Mouse (Mus musculus) myocyte (in vitro differentiated cells): ENCODE results near the gene Mtf2. TPM values are rescaled to one million over a fixed set of nuclear protein-coding genes. Genes with fewer than 3 reads are reported as not detected.
A peak's percentile ranks its signal among the peaks of the same experiment; 100 is the strongest.

Source experiments
- H3K27me3 ChIP-seq: one replicate; pipeline ENCODE4 v1.6.1; 2011; ENCODE audit not compliant: control insufficient read depth, insufficient read depth, insufficient read length
- H3K36me3 ChIP-seq: one replicate; pipeline ENCODE4 v1.6.1; 2011; ENCODE audit not compliant: control insufficient read depth, insufficient read depth
- H3K4me2 ChIP-seq: one replicate; pipeline ENCODE4 v1.6.1; 2011; ENCODE audit warnings: low read depth, control low read depth
- H3K4me3 ChIP-seq: one replicate; pipeline ENCODE4 v1.5.1; 2011; ENCODE audit warnings: mild to moderate bottlenecking, control low read depth, moderate library complexity
- H3K79me2 ChIP-seq: one replicate; pipeline ENCODE4 v1.6.1; 2011; ENCODE audit not compliant: control insufficient read depth, insufficient read depth
- H3ac ChIP-seq: one replicate; pipeline ENCODE4 v1.6.1; 2011; ENCODE audit not compliant: control insufficient read depth, insufficient read length
- CEBPB ChIP-seq: IDR thresholded peaks from 2 replicates; pipeline ENCODE4 v1.6.1; 2011; ENCODE audit warnings: mild to moderate bottlenecking, moderate library complexity; ENCODE audit not compliant: poor library complexity, insufficient read depth, severe bottlenecking
- E2F4 ChIP-seq: IDR thresholded peaks from one replicate; pipeline ENCODE4 v1.6.1; 2011; ENCODE audit warnings: mild to moderate bottlenecking, control low read depth, moderate library complexity; ENCODE audit not compliant: insufficient read depth
- MAX ChIP-seq: IDR thresholded peaks from one replicate; pipeline ENCODE4 v1.6.1; 2011; ENCODE audit warnings: low read depth, mild to moderate bottlenecking, control low read depth
- MYOG ChIP-seq, 3 experiments: IDR thresholded peaks; one replicate each; pipeline ENCODE4 v1.6.1; 2011; ENCODE audit warnings: control low read depth in 2 of 3, low read depth in 2 of 3, mild to moderate bottlenecking in 2 of 3; ENCODE audit not compliant: insufficient read length in 2 of 3, control insufficient read depth in 1 of 3, insufficient read depth in 1 of 3
- POLR2A ChIP-seq: IDR thresholded peaks from one replicate; pipeline ENCODE4 v1.6.1; 2011; ENCODE audit warnings: low read depth, mild to moderate bottlenecking, control low read depth, moderate library complexity; ENCODE audit not compliant: insufficient read length
- POLR2AphosphoS2 ChIP-seq: IDR thresholded peaks from one replicate; pipeline ENCODE4 v1.6.1; 2011; ENCODE audit warnings: low read depth, control low read depth; ENCODE audit not compliant: insufficient read length
- REST ChIP-seq: IDR thresholded peaks from one replicate; pipeline ENCODE4 v1.6.1; 2011; ENCODE audit warnings: mild to moderate bottlenecking, control low read depth, moderate library complexity; ENCODE audit not compliant: insufficient read depth, insufficient read length
- SRF ChIP-seq: IDR thresholded peaks from one replicate; pipeline ENCODE4 v1.6.1; 2011; ENCODE audit warnings: low read depth; ENCODE audit not compliant: control insufficient read depth, insufficient read length
- TCF12 ChIP-seq: IDR thresholded peaks from one replicate; pipeline ENCODE4 v1.6.1; 2011; ENCODE audit warnings: mild to moderate bottlenecking, control low read depth; ENCODE audit not compliant: poor library complexity, insufficient read depth, severe bottlenecking
- TCF3 ChIP-seq: IDR thresholded peaks from one replicate; pipeline ENCODE4 v1.6.1; 2011; ENCODE audit warnings: low read depth, control low read depth; ENCODE audit not compliant: insufficient read length
- USF1 ChIP-seq: IDR thresholded peaks from one replicate; pipeline ENCODE4 v1.6.1; 2011; ENCODE audit warnings: low read depth, mild to moderate bottlenecking, control low read depth, moderate library complexity
- polyA plus RNA-seq: library from polyadenylated mRNA; unstranded; fragments of >200 nt; fragmentation: generic; extraction: Trizol; gene quantifications from one replicate; pipeline ENCODE4 v1.2.1, GENCODE M21; 2012; ENCODE audit warnings: missing spikeins

Mtf2 gene
- polyA plus RNA-seq, 1 experiment: 6.9 TPM

- H3K79me2 ChIP-seq: peaks cover 25% of the 10 kb centered on the region
- TF ChIP-seq POLR2A (peak; percentile 21), POLR2AphosphoS2 (no peak)
- H3K36me3 ChIP-seq: peaks cover 2% of the 10 kb centered on the region
- peak overlapping the region; percentile 76 for H3K4me3 ChIP-seq
- no peaks in the 10 kb centered on the region for H3K27me3 ChIP-seq
- peak overlapping the region; percentile 63 for H3K4me2 ChIP-seq
- H3ac ChIP-seq: peak overlapping the region; percentile 35
Measured at GRCm38 (mm10) chr5:108131849-108132440, 66.5 kb downstream of the Mtf2 start.

- no peaks in the 10 kb centered on the region for H3K27me3 ChIP-seq
- H3K36me3 ChIP-seq: no peaks in the 10 kb centered on the region
- peak within 1 kb of the TSS; percentile 79 for H3K4me2 ChIP-seq
- peaks cover 25% of the 10 kb centered on the region for H3K79me2 ChIP-seq
- no peak for TF ChIP-seq TCF12
- peak; percentile 83 for TF ChIP-seq POLR2A
- TF ChIP-seq POLR2AphosphoS2: peak; percentile 81
- peak; percentile 89 for TF ChIP-seq E2F4
- peak within 1 kb of the TSS; percentile 76 for H3K4me3 ChIP-seq
- peak within 1 kb of the TSS; percentile 35 for H3ac ChIP-seq
Measured at GRCm38 (mm10) chr5:108132441-108133243, 67.2 kb downstream of the Mtf2 start, which contains the start of the genes Tmed5 and Ccdc18. TSS of gene Tmed5 (minus strand) at chr5:108132620. TSS of gene Ccdc18 (plus strand) at chr5:108132875.

GRCm38 (mm10) chr5:108152592-108152991, 87.1 kb downstream of the Mtf2 start:
- no peak for TF ChIP-seq TCF12
- TF ChIP-seq CEBPB: no peak
- no peak for TF ChIP-seq POLR2AphosphoS2
- TF ChIP-seq TCF3: no peak
- no peak for TF ChIP-seq SRF
- no peak for TF ChIP-seq POLR2A
- TF ChIP-seq MYOG (IDR thresholded peaks at IDR 0.05; ENCODE audit: control insufficient read depth in 1 of 3, insufficient read depth in 1 of 3, insufficient read length in 2 of 3, low read depth in 2 of 3): no peak
- TF ChIP-seq MAX: no peak
- TF ChIP-seq USF1: no peak
- TF ChIP-seq REST: no peak
- Histone ChIP-seq H3K79me2 (no peaks in the 10 kb centered on the region), H3K36me3 (no peaks in the 10 kb centered on the region), H3K4me3 (no peak overlapping the region), H3K27me3 (no peaks in the 10 kb centered on the region), H3K4me2 (no peak overlapping the region), H3ac (no peak overlapping the region)

Other genes starting within 250 kb of the Mtf2 start
- gene Ube2d2b, start 235.6 kb upstream of the Mtf2 start, polyA plus RNA-seq: 0.02 TPM
- gene Evi5, start 190.6 kb upstream of the Mtf2 start, polyA plus RNA-seq: 8.4 TPM
- gene Rpl5, start 165.2 kb upstream of the Mtf2 start, polyA plus RNA-seq: 207 TPM
- 8.2 TPM for gene Fam69a, start 78.6 kb upstream of the Mtf2 start, polyA plus RNA-seq
- 8.9 TPM for gene Tmed5, start 66.9 kb downstream of the Mtf2 start, polyA plus RNA-seq
- 0.38 TPM for gene Ccdc18, start 67.2 kb downstream of the Mtf2 start, polyA plus RNA-seq
- 15.1 TPM for gene Dr1, start 203.2 kb downstream of the Mtf2 start, polyA plus RNA-seq
- 1.8 TPM for gene Pigg, start 246.9 kb downstream of the Mtf2 start, polyA plus RNA-seq